Mouse (Mus musculus): ENCODE data around the gene Cnot10.

DNA sequence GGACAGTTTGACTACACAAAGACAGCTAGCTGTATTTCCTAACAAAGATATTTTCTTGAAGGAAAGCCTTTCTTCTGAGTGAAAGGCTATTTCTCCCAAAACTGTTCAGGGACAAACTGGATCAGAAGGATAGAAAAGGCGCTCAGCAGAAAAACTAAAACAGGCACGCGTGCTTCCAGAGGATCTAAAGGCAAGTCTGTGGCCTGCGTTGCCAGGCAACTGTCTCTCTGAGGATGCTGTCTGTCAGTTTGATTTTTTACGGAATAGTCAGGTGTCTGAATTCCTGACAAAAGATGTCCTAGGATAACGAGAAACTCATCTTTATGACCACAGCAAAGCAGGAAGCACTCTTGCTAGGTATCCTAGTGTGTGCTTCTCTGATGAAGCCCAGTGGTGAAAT, 20.5 kb upstream of the Cnot10 start:
- no peak for TF ChIP-seq MAX (IDR thresholded peaks at IDR 0.05; ENCODE audit: low read length)
- TF ChIP-seq MXI1 (IDR thresholded peaks at IDR 0.05; ENCODE audit: low read depth, low read length) = no peak
- no peak for TF ChIP-seq CTCF (conservative IDR thresholded peaks at IDR 0.05 in 1 of 2, IDR thresholded peaks at IDR 0.05 in 1 of 2; ENCODE audit: low read depth in 2 of 2, low read length in 2 of 2)
- no peak for TF ChIP-seq KAT2A (IDR thresholded peaks at IDR 0.05; ENCODE audit: insufficient replicate concordance, low read length)
- TF ChIP-seq USF1 (IDR thresholded peaks at IDR 0.05; ENCODE audit: low read depth, low read length) = no peak
- no peak for TF ChIP-seq MYC (IDR thresholded peaks at IDR 0.05; ENCODE audit: low read depth, low read length)

Data from CH12.LX (cell line).